Mouse (Mus musculus): ENCODE results near the gene Ifitm3. TPM values are rescaled to one million over a fixed set of nuclear protein-coding genes. Genes with fewer than 3 reads are reported as not detected.

Ifitm3 gene
- polyA plus RNA-seq, 1 experiment from 2014 or later: 19.3 TPM

Other genes starting within 250 kb of the Ifitm3 start
- gene Cyp2e1, start 247.0 kb downstream of the Ifitm3 start, polyA plus RNA-seq (2014; fragmentation: Nextera tagmentation; extraction: Ambion mirVana): not detected in 2 replicates
- 0.97 TPM in 1 of 2 replicates, not detected in the other for gene Syce1, start 222.9 kb downstream of the Ifitm3 start, polyA plus RNA-seq (2014; fragmentation: Nextera tagmentation; extraction: Ambion mirVana)
- gene Zfp941, start 188.6 kb downstream of the Ifitm3 start, polyA plus RNA-seq (2014; fragmentation: Nextera tagmentation; extraction: Ambion mirVana): 36.7 and 37.5 TPM in 2 replicates
- gene Urah, start 175.8 kb downstream of the Ifitm3 start, polyA plus RNA-seq (2014; fragmentation: Nextera tagmentation; extraction: Ambion mirVana): 0.31 TPM in 1 of 2 replicates, not detected in the other
- gene Scgb1c1, start 165.2 kb downstream of the Ifitm3 start, polyA plus RNA-seq (2014; fragmentation: Nextera tagmentation; extraction: Ambion mirVana): not detected in 2 replicates
- gene Odf3, start 163.0 kb downstream of the Ifitm3 start, polyA plus RNA-seq (2014; fragmentation: Nextera tagmentation; extraction: Ambion mirVana): 0.22 and 0.37 TPM in 2 replicates
- gene Gm45785, start 154.4 kb downstream of the Ifitm3 start, polyA plus RNA-seq (2014; fragmentation: Nextera tagmentation; extraction: Ambion mirVana): 0.56 TPM in 1 of 2 replicates, not detected in the other
- 89.4 and 101 TPM in 2 replicates for gene Ric8a, start 153.8 kb downstream of the Ifitm3 start, polyA plus RNA-seq (2014; fragmentation: Nextera tagmentation; extraction: Ambion mirVana)
- gene Bet1l, start 153.2 kb downstream of the Ifitm3 start, polyA plus RNA-seq (2014; fragmentation: Nextera tagmentation; extraction: Ambion mirVana): 55.8 and 60.1 TPM in 2 replicates
- gene Psmd13, start 128.8 kb downstream of the Ifitm3 start, polyA plus RNA-seq (2014; fragmentation: Nextera tagmentation; extraction: Ambion mirVana): 144 and 155 TPM in 2 replicates
- gene Sirt3, start 128.5 kb downstream of the Ifitm3 start, polyA plus RNA-seq (2014; fragmentation: Nextera tagmentation; extraction: Ambion mirVana): 46.8 and 61.6 TPM in 2 replicates
- gene Cox8b, start 110.3 kb downstream of the Ifitm3 start, polyA plus RNA-seq (2014; fragmentation: Nextera tagmentation; extraction: Ambion mirVana): not detected in 2 replicates
- 0.27 and 0.64 TPM in 2 replicates for gene Nlrp6, start 89.9 kb downstream of the Ifitm3 start, polyA plus RNA-seq (2014; fragmentation: Nextera tagmentation; extraction: Ambion mirVana)
- 4.6 and 8.7 TPM in 2 replicates for gene Pgghg, start 69.4 kb downstream of the Ifitm3 start, polyA plus RNA-seq (2014; fragmentation: Nextera tagmentation; extraction: Ambion mirVana)
- gene Ifitm5, start 60.5 kb downstream of the Ifitm3 start, polyA plus RNA-seq (2014; fragmentation: Nextera tagmentation; extraction: Ambion mirVana): 0.28 and 0.62 TPM in 2 replicates
- not detected in 2 replicates for gene Gm45717, start 54.8 kb downstream of the Ifitm3 start, polyA plus RNA-seq (2014; fragmentation: Nextera tagmentation; extraction: Ambion mirVana)
- gene Ifitm2, start 54.8 kb downstream of the Ifitm3 start, polyA plus RNA-seq (2014; fragmentation: Nextera tagmentation; extraction: Ambion mirVana): 103 and 195 TPM in 2 replicates
- 3.5 and 23.6 TPM in 2 replicates for gene Ifitm1, start 43.5 kb downstream of the Ifitm3 start, polyA plus RNA-seq (2014; fragmentation: Nextera tagmentation; extraction: Ambion mirVana)
- gene Ifitm6, start 7.2 kb upstream of the Ifitm3 start, polyA plus RNA-seq (2014; fragmentation: Nextera tagmentation; extraction: Ambion mirVana): 0.58 and 0.88 TPM in 2 replicates
- not detected in 2 replicates for gene Gm17387, start 18.4 kb upstream of the Ifitm3 start, polyA plus RNA-seq (2014; fragmentation: Nextera tagmentation; extraction: Ambion mirVana)
- 34.8 and 36.6 TPM in 2 replicates for gene B4galnt4, start 50.3 kb upstream of the Ifitm3 start, polyA plus RNA-seq (2014; fragmentation: Nextera tagmentation; extraction: Ambion mirVana)
- not detected in 2 replicates for gene Pkp3, start 67.4 kb upstream of the Ifitm3 start, polyA plus RNA-seq (2014; fragmentation: Nextera tagmentation; extraction: Ambion mirVana)
- gene Sigirr, start 89.8 kb upstream of the Ifitm3 start, polyA plus RNA-seq (2014; fragmentation: Nextera tagmentation; extraction: Ambion mirVana): 1.2 and 2.2 TPM in 2 replicates
- 0.14 and 0.63 TPM in 2 replicates for gene Ano9, start 107.0 kb upstream of the Ifitm3 start, polyA plus RNA-seq (2014; fragmentation: Nextera tagmentation; extraction: Ambion mirVana)
- 71.7 and 80.8 TPM in 2 replicates for gene Ptdss2, start 111.6 kb upstream of the Ifitm3 start, polyA plus RNA-seq (2014; fragmentation: Nextera tagmentation; extraction: Ambion mirVana)
- 45.3 and 54.3 TPM in 2 replicates for gene Rnh1, start 162.1 kb upstream of the Ifitm3 start, polyA plus RNA-seq (2014; fragmentation: Nextera tagmentation; extraction: Ambion mirVana)
- gene Hras, start 183.2 kb upstream of the Ifitm3 start, polyA plus RNA-seq (2014; fragmentation: Nextera tagmentation; extraction: Ambion mirVana): 152 and 166 TPM in 2 replicates
- gene Lrrc56, start 183.4 kb upstream of the Ifitm3 start, polyA plus RNA-seq (2014; fragmentation: Nextera tagmentation; extraction: Ambion mirVana): 4.4 and 6.7 TPM in 2 replicates
- 0.21 and 0.45 TPM in 2 replicates for gene Lmntd2, start 203.3 kb upstream of the Ifitm3 start, polyA plus RNA-seq (2014; fragmentation: Nextera tagmentation; extraction: Ambion mirVana)
- gene Rassf7, start 205.1 kb upstream of the Ifitm3 start, polyA plus RNA-seq (2014; fragmentation: Nextera tagmentation; extraction: Ambion mirVana): 24.8 and 25.3 TPM in 2 replicates
- 59.5 and 72.3 TPM in 2 replicates for gene Phrf1, start 218.0 kb upstream of the Ifitm3 start, polyA plus RNA-seq (2014; fragmentation: Nextera tagmentation; extraction: Ambion mirVana)

Data from neural tube, embryonic 14.5 days (tissue).